ENCODE assay signal across 15 mouse cellular contexts in genomic region chr6:100341305-100342290, GRCm38 (mm10). TPM values are rescaled to one million over a fixed set of nuclear protein-coding genes. Genes with fewer than 3 reads are reported as not detected.
DNase-seq lines count a peak whose midpoint lies in the region; ATAC-seq and TF ChIP-seq lines count a peak whose summit lies in the region.
"Had no signal": no experiment of that assay in that cellular context is flagged by ENCODE, and none has a peak within 500 bp of the region (broad histone marks: within the 10 kb centered on the region; RNA-seq: fewer than 3 reads in every experiment).

No protein-coding gene starts in this region.

- H3K9ac ChIP-seq in forebrain, postnatal 0 days = no peak overlapping the region
- H3K9ac ChIP-seq in kidney, embryonic 16.5 days (replicated peaks; ENCODE audit: low read length) = no peak overlapping the region

- H3K9me3 ChIP-seq in forebrain, postnatal 0 days (ENCODE audit: low read length) = no peaks in the 10 kb centered on the region
- no peaks in the 10 kb centered on the region for H3K9me3 ChIP-seq in kidney, embryonic 16.5 days (ENCODE audit: low read length)

- DNase-seq in layer of hippocampus, adult 18-20 months (ENCODE audit: low spot score in 2 of 2) = peak; percentile 15 to 17
- no peak for DNase-seq in layer of hippocampus, adult 9-10 months (ENCODE audit: low spot score)
- DNase-seq in 416B (ENCODE audit: low read depth) = peak; percentile 61
- peak; percentile 62 for DNase-seq in R1 (ENCODE audit: low read depth, low spot score)
- peak; percentile 65 for DNase-seq in forebrain, postnatal 0 days
- no peak for DNase-seq in testis, postnatal 14 days (ENCODE audit: low spot score)
- no peak for DNase-seq in adrenal gland, adult 2 months
- DNase-seq: cerebellum, adult 9-11 months; kidney, adult 9 months; thymus, postnatal 4 days had no signal

- H3K4me3 ChIP-seq in forebrain, postnatal 0 days (ENCODE audit: low read depth, low read length) = no peak overlapping the region
- no peak overlapping the region for H3K4me3 ChIP-seq in kidney, embryonic 16.5 days (ENCODE audit: low read length)
- H3K4me3 ChIP-seq: erythroblast, embryonic 14.5 days; left cerebral cortex, adult 2 months had no signal

- WGBS in forebrain, postnatal 0 days = 25% methylated on average over 13 of the region's 13 CpGs
- WGBS in kidney, embryonic 16.5 days = 74% methylated on average over 13 of the region's 13 CpGs

- 0 out of 2 replicates have a peak, but pooled peaks cover 8% of the 10 kb centered on the region for H3K27me3 ChIP-seq in forebrain, postnatal 0 days (ENCODE audit: insufficient read depth, low read length)
- peaks cover 12% of the 10 kb centered on the region for H3K27me3 ChIP-seq in kidney, embryonic 16.5 days (ENCODE audit: insufficient read depth, low read length)

- no peaks in the 10 kb centered on the region for H3K36me3 ChIP-seq in forebrain, postnatal 0 days (ENCODE audit: insufficient read depth)
- H3K36me3 ChIP-seq in kidney, embryonic 16.5 days (ENCODE audit: insufficient read depth, low read length) = no peaks in the 10 kb centered on the region

- no peak overlapping the region for H3K4me2 ChIP-seq in forebrain, postnatal 0 days (ENCODE audit: low read depth)
- H3K4me2 ChIP-seq in kidney, embryonic 16.5 days (replicated peaks; ENCODE audit: low read depth, low read length) = no peak overlapping the region

- H3K4me1 ChIP-seq in forebrain, postnatal 0 days (ENCODE audit: insufficient read depth) = no peaks in the 10 kb centered on the region
- H3K4me1 ChIP-seq in kidney, embryonic 16.5 days (ENCODE audit: insufficient read depth, low read length) = peaks cover 5% of the 10 kb centered on the region

- no peak for TF ChIP-seq CTCF in forebrain, postnatal 0 days (IDR thresholded peaks at IDR 0.05; ENCODE audit: low read depth)

- H3K27ac ChIP-seq in forebrain, postnatal 0 days (ENCODE audit: low read depth, low read length) = no peak overlapping the region
- no peak overlapping the region for H3K27ac ChIP-seq in kidney, embryonic 16.5 days (ENCODE audit: low read length)
- H3K27ac ChIP-seq: left cerebral cortex, adult 2 months had no signal

- peak; percentile 84 for ATAC-seq in forebrain, postnatal 0 days
- ATAC-seq in kidney, embryonic 16.5 days (ENCODE audit: low FRiP score, low TSS enrichment) = no peak
- ATAC-seq: CD4-positive, CD25-positive, alpha-beta regulatory T cell, adult 4 months; midbrain, embryonic 16.5 days had no signal

RNA-seq across cellular contexts. Expression of gene Rybp, which starts 54.3 kb away (rescaled TPM):
- total RNA-seq in layer of hippocampus, adult 18-20 months (2021) = 10 to 100 TPM; 57.0 to 57.9 TPM
- total RNA-seq in forebrain, postnatal 0 days (2014; rRNA removed) = 29.5 and 37.7 TPM in 2 replicates
- 20.7 and 24.7 TPM in 2 replicates for polyA plus RNA-seq in forebrain, postnatal 0 days (2015; fragmentation: Nextera tagmentation; extraction: Ambion mirVana)
- 13.3 and 18.0 TPM in 2 replicates for polyA plus RNA-seq in kidney, embryonic 16.5 days (2015; fragmentation: Nextera tagmentation; extraction: Ambion mirVana)
- total RNA-seq in adrenal gland, adult 2 months (2021) = 10 to 100 TPM; 27.1 to 37.7 TPM
- polyA plus RNA-seq in adrenal gland, adult 2 months (2012; rRNA removed) = 4.4 and 4.6 TPM in 2 replicates

Comparison
In these comparisons a context has a peak if more than half of its experiments do, and no peak if none do; other contexts are left out.
1. DNase-seq: peak in layer of hippocampus, adult 18-20 months (2 of 2), 416B (single experiment), R1 (single experiment) and forebrain, postnatal 0 days (single experiment); none in layer of hippocampus, adult 9-10 months (single experiment), testis, postnatal 14 days (single experiment) and adrenal gland, adult 2 months (single experiment).